ENCODE assay signal across 11 mouse cellular contexts in the genomic region with DNA sequence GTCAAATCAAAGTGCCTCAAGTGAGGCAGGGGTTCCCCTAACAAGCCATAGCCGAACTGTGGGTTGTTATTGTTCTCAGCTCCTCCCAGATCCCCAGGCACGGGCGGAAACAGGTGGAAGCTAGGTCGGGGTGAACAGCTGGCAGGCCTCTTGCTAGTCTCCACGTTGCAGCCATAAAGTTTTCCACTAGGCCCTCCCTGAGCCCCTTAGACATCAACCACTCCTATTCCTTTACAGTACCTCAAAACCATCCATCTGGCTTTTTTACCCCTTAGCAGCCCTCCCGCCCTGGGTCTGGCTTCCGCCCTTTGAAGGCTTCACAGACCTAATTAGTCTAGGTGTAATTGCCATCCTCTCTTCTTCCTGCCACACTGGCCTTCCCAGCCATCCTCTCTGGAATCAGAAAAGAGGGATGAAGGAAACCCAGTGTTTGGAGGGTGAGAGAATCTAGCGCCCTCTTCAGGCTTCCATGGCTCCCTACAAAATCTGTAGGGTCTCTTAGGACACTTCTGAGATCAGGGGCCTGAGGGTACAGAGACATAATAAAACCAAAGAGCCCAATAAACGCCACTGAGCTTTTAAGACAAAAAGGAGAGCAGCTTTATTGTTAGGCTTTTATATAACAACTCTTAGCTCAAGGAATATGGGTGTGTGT. TPM values are rescaled to one million over a fixed set of nuclear protein-coding genes. Genes with fewer than 3 reads are reported as not detected.
DNase-seq lines count a peak whose midpoint lies in the region; ATAC-seq and TF ChIP-seq lines count a peak whose summit lies in the region.
"Had no signal": no experiment of that assay in that cellular context is flagged by ENCODE, and none has a peak within 500 bp of the region (broad histone marks: within the 10 kb centered on the region; RNA-seq: fewer than 3 reads in every experiment).

No protein-coding gene starts in this region.

- WGBS in forebrain, postnatal 0 days, result 22% methylated on average over 9 of the region's 9 CpGs
- 15% methylated on average over 9 of the region's 9 CpGs for WGBS in forebrain, embryonic 11.5 days
- 22% methylated on average over 9 of the region's 9 CpGs for WGBS in midbrain, embryonic 14.5 days
- WGBS in midbrain, embryonic 13.5 days, result 27% methylated on average over 9 of the region's 9 CpGs
- 9% methylated on average over 9 of the region's 9 CpGs for WGBS in limb, embryonic 13.5 days

- peaks cover 13% of the 10 kb centered on the region for H3K27me3 ChIP-seq in forebrain, postnatal 0 days (ENCODE audit: insufficient read depth, low read length)
- peaks cover 39% of the 10 kb centered on the region for H3K27me3 ChIP-seq in forebrain, embryonic 11.5 days (ENCODE audit: control insufficient read depth, insufficient read depth, low read length)
- peaks cover 27% of the 10 kb centered on the region for H3K27me3 ChIP-seq in midbrain, embryonic 14.5 days (ENCODE audit: control insufficient read depth, insufficient read depth, low read length)
- H3K27me3 ChIP-seq in midbrain, embryonic 13.5 days, result peaks cover 58% of the 10 kb centered on the region
- H3K27me3 ChIP-seq in limb, embryonic 13.5 days, result peaks cover 75% of the 10 kb centered on the region

- no peak overlapping the region for H3K27ac ChIP-seq in forebrain, postnatal 0 days (ENCODE audit: low read depth, low read length)
- no peak overlapping the region for H3K27ac ChIP-seq in forebrain, embryonic 11.5 days (ENCODE audit: low read depth, low read length)
- H3K27ac ChIP-seq in midbrain, embryonic 14.5 days (replicated peaks; ENCODE audit: low read depth, low read length), result no peak overlapping the region
- no peak overlapping the region for H3K27ac ChIP-seq in midbrain, embryonic 13.5 days
- H3K27ac ChIP-seq in limb, embryonic 13.5 days, result no peak overlapping the region

- no peaks in the 10 kb centered on the region for H3K9me3 ChIP-seq in forebrain, postnatal 0 days (ENCODE audit: low read length)
- no peaks in the 10 kb centered on the region for H3K9me3 ChIP-seq in forebrain, embryonic 11.5 days (ENCODE audit: control insufficient read depth, low read length)
- no peaks in the 10 kb centered on the region for H3K9me3 ChIP-seq in midbrain, embryonic 14.5 days (ENCODE audit: control insufficient read depth, low read length)
- no peaks in the 10 kb centered on the region for H3K9me3 ChIP-seq in midbrain, embryonic 13.5 days
- H3K9me3 ChIP-seq in limb, embryonic 13.5 days, result no peaks in the 10 kb centered on the region

- peaks cover 7% of the 10 kb centered on the region for H3K36me3 ChIP-seq in forebrain, postnatal 0 days (ENCODE audit: insufficient read depth)
- H3K36me3 ChIP-seq in forebrain, embryonic 11.5 days (ENCODE audit: control insufficient read depth, insufficient read depth, low read length), result no peaks in the 10 kb centered on the region; the same call in 1 of the 2 replicates
- H3K36me3 ChIP-seq in midbrain, embryonic 14.5 days (ENCODE audit: control insufficient read depth, insufficient read depth, low read length), result peaks cover 11% of the 10 kb centered on the region
- peaks cover 11% of the 10 kb centered on the region for H3K36me3 ChIP-seq in midbrain, embryonic 13.5 days
- peaks cover 11% of the 10 kb centered on the region for H3K36me3 ChIP-seq in limb, embryonic 13.5 days

- TF ChIP-seq CTCF in forebrain, postnatal 0 days (IDR thresholded peaks at IDR 0.05; ENCODE audit: low read depth), result peak; percentile 33; the same call in 1 of the 2 replicates

- no peaks in the 10 kb centered on the region; the same call in 1 of the 2 replicates for H3K4me1 ChIP-seq in forebrain, postnatal 0 days (ENCODE audit: insufficient read depth)
- H3K4me1 ChIP-seq in forebrain, embryonic 11.5 days (replicated peaks; ENCODE audit: control insufficient read depth, insufficient read depth, low read length), result peaks cover 10% of the 10 kb centered on the region; the same call in 1 of the 2 replicates
- H3K4me1 ChIP-seq in midbrain, embryonic 14.5 days (ENCODE audit: control insufficient read depth, insufficient read depth, low read length), result peaks cover 10% of the 10 kb centered on the region; the same call in 1 of the 2 replicates
- H3K4me1 ChIP-seq in midbrain, embryonic 13.5 days (replicated peaks), result peaks cover 30% of the 10 kb centered on the region
- peaks cover 37% of the 10 kb centered on the region for H3K4me1 ChIP-seq in limb, embryonic 13.5 days

- no peak overlapping the region for H3K4me3 ChIP-seq in forebrain, postnatal 0 days (ENCODE audit: low read depth, low read length)
- H3K4me3 ChIP-seq in forebrain, embryonic 11.5 days (ENCODE audit: low read depth, low read length), result no peak overlapping the region
- H3K4me3 ChIP-seq in midbrain, embryonic 14.5 days (replicated peaks; ENCODE audit: low read depth, low read length), result no peak overlapping the region
- no peak overlapping the region for H3K4me3 ChIP-seq in midbrain, embryonic 13.5 days (replicated peaks)
- peak overlapping the region; percentile 49; the same call in 1 of the 2 replicates for H3K4me3 ChIP-seq in limb, embryonic 13.5 days
- H3K4me3 ChIP-seq: megakaryocyte, embryonic 14.5 days had no signal

- DNase-seq in forebrain, postnatal 0 days, result no peak
- no peak for DNase-seq in forebrain, embryonic 11.5 days (ENCODE audit: low spot score)
- DNase-seq in midbrain, embryonic 14.5 days, result peak; percentile 13
- no peak for DNase-seq in left cerebral cortex, adult 8-10 months (ENCODE audit: low spot score in 2 of 2)
- DNase-seq in B cell, adult 2 months, result no peak
- DNase-seq: kidney, postnatal 14 days had no signal

- H3K9ac ChIP-seq in forebrain, postnatal 0 days, result no peak overlapping the region
- no peak overlapping the region for H3K9ac ChIP-seq in forebrain, embryonic 11.5 days (ENCODE audit: low read length)
- H3K9ac ChIP-seq in midbrain, embryonic 14.5 days (replicated peaks; ENCODE audit: low read length), result no peak overlapping the region
- no peak overlapping the region for H3K9ac ChIP-seq in midbrain, embryonic 13.5 days (replicated peaks)
- no peak overlapping the region for H3K9ac ChIP-seq in limb, embryonic 13.5 days

- 0 out of 2 replicates have a peak overlapping the region, but pooled peaks have one; percentile 61 for H3K4me2 ChIP-seq in forebrain, postnatal 0 days (ENCODE audit: low read depth)
- H3K4me2 ChIP-seq in forebrain, embryonic 11.5 days (ENCODE audit: low read depth, low read length, severe bottlenecking), result no peak overlapping the region
- no peak overlapping the region for H3K4me2 ChIP-seq in midbrain, embryonic 14.5 days (ENCODE audit: low read length)
- H3K4me2 ChIP-seq in midbrain, embryonic 13.5 days (replicated peaks), result no peak overlapping the region
- H3K4me2 ChIP-seq in limb, embryonic 13.5 days (replicated peaks), result peak overlapping the region; percentile 80

- ATAC-seq in forebrain, postnatal 0 days, result no peak
- no peak for ATAC-seq in forebrain, embryonic 11.5 days (replicated peaks; ENCODE audit: low FRiP score)
- no peak for ATAC-seq in midbrain, embryonic 14.5 days (ENCODE audit: low FRiP score, low TSS enrichment)
- no peak for ATAC-seq in midbrain, embryonic 13.5 days
- ATAC-seq in limb, embryonic 13.5 days (ENCODE audit: low FRiP score, low read depth), result 0 out of 2 replicates have a peak, but pooled peaks have one; percentile 22
- no peak for ATAC-seq in frontal cortex, adult (ENCODE audit: low TSS enrichment)

RNA-seq across cellular contexts. Expression of gene Rnf39, which starts 1.5 kb away (rescaled TPM):
- 1.8 and 2.5 TPM in 2 replicates for total RNA-seq in forebrain, postnatal 0 days (2014; rRNA removed)
- 1.1 and 2.4 TPM in 2 replicates for polyA plus RNA-seq in forebrain, postnatal 0 days (2015; fragmentation: Nextera tagmentation; extraction: Ambion mirVana)
- polyA plus RNA-seq in forebrain, embryonic 11.5 days (2014; fragmentation: Nextera tagmentation; extraction: Ambion mirVana), result 0.33 and 0.44 TPM in 2 replicates
- 1.1 and 1.7 TPM in 2 replicates for polyA plus RNA-seq in midbrain, embryonic 14.5 days (2014; fragmentation: Nextera tagmentation; extraction: Ambion mirVana)
- 0.63 and 0.70 TPM in 2 replicates for polyA plus RNA-seq in midbrain, embryonic 13.5 days (2015; fragmentation: Nextera tagmentation; extraction: Ambion mirVana)
- polyA plus RNA-seq in limb, embryonic 13.5 days (2015; fragmentation: Nextera tagmentation; extraction: Ambion mirVana), result 1.4 and 1.5 TPM in 2 replicates
- 1 to 10 TPM; 5.6 to 8.0 (median 6.5) TPM for total RNA-seq in left cerebral cortex, adult 8-10 months (2022)

RNA-seq across cellular contexts. Expression of gene Ppp1r11, which starts 7.3 kb away (rescaled TPM):
- total RNA-seq in forebrain, postnatal 0 days (2014; rRNA removed), result 72.3 and 82.2 TPM in 2 replicates
- polyA plus RNA-seq in forebrain, postnatal 0 days (2015; fragmentation: Nextera tagmentation; extraction: Ambion mirVana), result 157 and 183 TPM in 2 replicates
- 142 and 149 TPM in 2 replicates for polyA plus RNA-seq in forebrain, embryonic 11.5 days (2014; fragmentation: Nextera tagmentation; extraction: Ambion mirVana)
- 176 and 215 TPM in 2 replicates for polyA plus RNA-seq in midbrain, embryonic 14.5 days (2014; fragmentation: Nextera tagmentation; extraction: Ambion mirVana)
- polyA plus RNA-seq in midbrain, embryonic 13.5 days (2015; fragmentation: Nextera tagmentation; extraction: Ambion mirVana), result 172 and 177 TPM in 2 replicates
- 115 and 118 TPM in 2 replicates for polyA plus RNA-seq in limb, embryonic 13.5 days (2015; fragmentation: Nextera tagmentation; extraction: Ambion mirVana)
- 100 to 1,000 TPM; 107 to 144 (median 137) TPM for total RNA-seq in left cerebral cortex, adult 8-10 months (2022)

RNA-seq across cellular contexts. Expression of gene Znrd1, which starts 14.1 kb away (rescaled TPM):
- 28.6 and 35.0 TPM in 2 replicates for total RNA-seq in forebrain, postnatal 0 days (2014; rRNA removed)
- 48.8 and 56.5 TPM in 2 replicates for polyA plus RNA-seq in forebrain, postnatal 0 days (2015; fragmentation: Nextera tagmentation; extraction: Ambion mirVana)
- polyA plus RNA-seq in forebrain, embryonic 11.5 days (2014; fragmentation: Nextera tagmentation; extraction: Ambion mirVana), result 83.2 and 86.6 TPM in 2 replicates
- polyA plus RNA-seq in midbrain, embryonic 14.5 days (2014; fragmentation: Nextera tagmentation; extraction: Ambion mirVana), result 64.7 and 69.4 TPM in 2 replicates
- 68.3 and 71.8 TPM in 2 replicates for polyA plus RNA-seq in midbrain, embryonic 13.5 days (2015; fragmentation: Nextera tagmentation; extraction: Ambion mirVana)
- polyA plus RNA-seq in limb, embryonic 13.5 days (2015; fragmentation: Nextera tagmentation; extraction: Ambion mirVana), result 111 and 117 TPM in 2 replicates
- 10 to 100 TPM; 23.9 to 39.6 (median 33.0) TPM for total RNA-seq in left cerebral cortex, adult 8-10 months (2022)

RNA-seq across cellular contexts. Expression of gene Znrd1as, which starts 14.1 kb away (rescaled TPM):
- 2.0 and 3.4 TPM in 2 replicates for total RNA-seq in forebrain, postnatal 0 days (2014; rRNA removed)
- 2.6 and 3.7 TPM in 2 replicates for polyA plus RNA-seq in forebrain, postnatal 0 days (2015; fragmentation: Nextera tagmentation; extraction: Ambion mirVana)
- 10.2 and 10.5 TPM in 2 replicates for polyA plus RNA-seq in forebrain, embryonic 11.5 days (2014; fragmentation: Nextera tagmentation; extraction: Ambion mirVana)
- 2.9 and 6.1 TPM in 2 replicates for polyA plus RNA-seq in midbrain, embryonic 14.5 days (2014; fragmentation: Nextera tagmentation; extraction: Ambion mirVana)
- 4.8 and 6.5 TPM in 2 replicates for polyA plus RNA-seq in midbrain, embryonic 13.5 days (2015; fragmentation: Nextera tagmentation; extraction: Ambion mirVana)
- polyA plus RNA-seq in limb, embryonic 13.5 days (2015; fragmentation: Nextera tagmentation; extraction: Ambion mirVana), result 5.7 and 5.8 TPM in 2 replicates
- total RNA-seq in left cerebral cortex, adult 8-10 months (2022), result 1 to 10 TPM; 4.7 to 7.3 (median 6.6) TPM

RNA-seq across cellular contexts. Expression of gene 2410137M14Rik, which starts 36.8 kb away (rescaled TPM):
- total RNA-seq in forebrain, postnatal 0 days (2014; rRNA removed), result 0.38 TPM in 1 of 2 replicates, not detected in the other
- polyA plus RNA-seq in forebrain, postnatal 0 days (2015; fragmentation: Nextera tagmentation; extraction: Ambion mirVana), result 0.36 TPM in 1 of 2 replicates, not detected in the other
- not detected in 2 replicates for polyA plus RNA-seq in forebrain, embryonic 11.5 days (2014; fragmentation: Nextera tagmentation; extraction: Ambion mirVana)
- 0.32 and 0.76 TPM in 2 replicates for polyA plus RNA-seq in midbrain, embryonic 14.5 days (2014; fragmentation: Nextera tagmentation; extraction: Ambion mirVana)
- polyA plus RNA-seq in midbrain, embryonic 13.5 days (2015; fragmentation: Nextera tagmentation; extraction: Ambion mirVana), result 0.43 and 0.57 TPM in 2 replicates
- polyA plus RNA-seq in limb, embryonic 13.5 days (2015; fragmentation: Nextera tagmentation; extraction: Ambion mirVana), result not detected in 2 replicates
- total RNA-seq in left cerebral cortex, adult 8-10 months (2022), result 1 to 10 TPM in 1 of 4 experiments, under 1 TPM in 2, not detected in 1; 0.86 to 1.3 (median 0.89) TPM
- polyA plus RNA-seq: C2C12 had no signal

Comparison
In these comparisons a context has a peak if more than half of its experiments do, and no peak if none do; other contexts are left out.
1. H3K4me2 ChIP-seq: peak in forebrain, postnatal 0 days (single experiment) and limb, embryonic 13.5 days (single experiment); none in forebrain, embryonic 11.5 days (single experiment), midbrain, embryonic 14.5 days (single experiment) and midbrain, embryonic 13.5 days (single experiment).